Mouse (Mus musculus) ES-E14 (cell line): ENCODE measurements around the gene Capn11.

Experiments
- CHD2 ChIP-seq: IDR thresholded peaks from 2 replicates; pipeline ENCODE4 v1.6.1; 2014; ENCODE audit warnings: mild to moderate bottlenecking, low read depth, low read length, inconsistent platforms
- HCFC1 ChIP-seq: IDR thresholded peaks from 2 replicates; pipeline ENCODE4 v1.6.1; 2012; ENCODE audit warnings: low read length, inconsistent platforms, borderline replicate concordance; ENCODE audit not compliant: insufficient read depth
- MAFK ChIP-seq: IDR thresholded peaks from 2 replicates; pipeline ENCODE4 v1.6.1; 2014; ENCODE audit warnings: mild to moderate bottlenecking, low read depth, low read length, inconsistent platforms; ENCODE audit not compliant: insufficient read depth
- ZNF384 ChIP-seq: IDR thresholded peaks from 2 replicates; pipeline ENCODE4 v1.6.1; 2012; ENCODE audit warnings: low read depth, low read length, inconsistent platforms

- TF ChIP-seq HCFC1 (no peak), ZNF384 (no peak), MAFK (no peak), CHD2 (no peak)
Measured at GRCm38 (mm10) chr17:45599446-45600242, 59.5 kb downstream of the Capn11 start, which contains the start of gene Slc29a1.
